Mouse (Mus musculus) heart, adult 2 months (tissue): ENCODE results near the gene Eml2.

Experiments used
- CTCF ChIP-seq: fragments of 200-600 bp; IDR thresholded peaks from 2 replicates; pipeline ENCODE4 v1.8.1; 2022; ENCODE audit warnings: antibody characterized with exemption, mild to moderate bottlenecking, moderate library complexity
- POLR2A ChIP-seq: fragments of 200-500 bp; IDR thresholded peaks from 2 replicates; pipeline ENCODE4 v1.6.1; 2011; ENCODE audit warnings: mild to moderate bottlenecking, low read depth, low read length, control low read depth; ENCODE audit not compliant: insufficient read depth

GRCm38 (mm10) chr7:19171831-19172230 lies 4.4 kb upstream of the Eml2 start:
- TF ChIP-seq CTCF: no peak
- no peak for TF ChIP-seq POLR2A
